Mouse (Mus musculus): ENCODE measurements around the gene Tcf23. TPM values are rescaled to one million over a fixed set of nuclear protein-coding genes. Genes with fewer than 3 reads are reported as not detected.

The Tcf23 gene
- polyA plus RNA-seq, 1 experiment: not detected

DNA sequence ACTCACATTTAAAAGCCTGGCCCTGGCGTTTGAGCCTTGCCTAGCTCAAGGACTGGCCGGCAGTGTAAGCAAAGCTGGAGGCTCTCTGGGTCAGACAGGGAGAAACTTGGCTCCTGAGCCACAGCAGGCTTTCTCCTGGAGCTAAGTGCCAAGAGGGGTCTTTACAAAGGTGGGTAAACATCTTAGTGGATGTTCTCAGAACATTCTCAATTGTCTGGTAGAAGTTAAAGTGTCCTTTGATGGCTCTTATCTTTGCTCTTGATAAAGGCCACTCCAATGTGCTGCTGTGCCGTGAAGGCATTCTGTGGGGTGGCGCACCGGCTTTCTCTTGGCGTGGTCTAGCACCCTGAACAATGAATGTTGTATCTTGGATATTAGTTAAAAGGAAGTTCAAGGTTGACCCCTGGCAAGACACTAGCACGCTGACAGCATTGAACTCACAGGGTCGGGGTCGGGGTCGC lies 45.9 kb upstream of the Tcf23 start:
- Histone ChIP-seq H3K9ac (ENCODE audit: low read depth, poor library complexity, severe bottlenecking) (peak overlapping the region; percentile 62; the same call in 1 of the 2 replicates), H3K36me3 (ENCODE audit: control insufficient read depth, insufficient read depth, low read length, poor library complexity, severe bottlenecking) (no peaks in the 10 kb centered on the region), H3K27ac (ENCODE audit: insufficient read depth, low read length) (no peak overlapping the region), H3K9me3 (replicated peaks; ENCODE audit: control insufficient read depth, insufficient read depth, low read length, poor library complexity, severe bottlenecking) (no peaks in the 10 kb centered on the region), H3K4me1 (ENCODE audit: control insufficient read depth, insufficient read depth, low read length) (peaks cover 4% of the 10 kb centered on the region), H3K27me3 (ENCODE audit: control insufficient read depth, insufficient read depth, low read length, poor library complexity, severe bottlenecking) (no peaks in the 10 kb centered on the region), H3K4me3 (ENCODE audit: low read depth, low read length) (no peak overlapping the region)
- TF ChIP-seq EP300 (IDR thresholded peaks at IDR 0.05; ENCODE audit: insufficient read depth, low read depth, low read length) (no peak), CTCF (IDR thresholded peaks at IDR 0.05; ENCODE audit: low read depth, low read length) (no peak), POLR2A (IDR thresholded peaks at IDR 0.05; ENCODE audit: insufficient read depth, low read length) (no peak)

DNA sequence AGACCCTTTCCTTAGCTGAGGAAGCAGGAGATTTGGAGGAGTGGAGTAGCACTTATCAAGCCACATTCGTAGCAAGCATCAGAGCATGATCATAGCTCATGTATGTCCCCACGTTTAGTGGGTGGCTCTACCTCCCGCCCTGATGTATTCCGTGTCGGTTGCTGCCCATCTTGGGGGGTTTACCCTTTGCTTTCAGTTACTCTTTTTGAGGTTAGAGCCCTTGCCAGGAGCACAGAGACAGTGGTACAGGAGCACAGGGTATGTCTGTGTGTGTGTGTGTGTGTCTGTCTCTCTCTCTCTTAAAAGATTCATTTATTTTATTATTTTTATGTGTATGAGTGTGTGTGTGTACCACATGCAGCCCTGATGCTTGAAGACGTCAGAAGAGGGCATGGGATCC lies 45.3 kb upstream of the Tcf23 start:
- H3K9me3 ChIP-seq (replicated peaks; ENCODE audit: control insufficient read depth, insufficient read depth, low read length, poor library complexity, severe bottlenecking): no peaks in the 10 kb centered on the region
- no peak for TF ChIP-seq POLR2A (IDR thresholded peaks at IDR 0.05; ENCODE audit: insufficient read depth, low read length)
- TF ChIP-seq CTCF (IDR thresholded peaks at IDR 0.05; ENCODE audit: low read depth, low read length): no peak
- no peak for TF ChIP-seq EP300 (IDR thresholded peaks at IDR 0.05; ENCODE audit: insufficient read depth, low read depth, low read length)
- H3K4me1 ChIP-seq (ENCODE audit: control insufficient read depth, insufficient read depth, low read length): peaks cover 4% of the 10 kb centered on the region
- H3K36me3 ChIP-seq (ENCODE audit: control insufficient read depth, insufficient read depth, low read length, poor library complexity, severe bottlenecking): no peaks in the 10 kb centered on the region
- no peak overlapping the region for H3K9ac ChIP-seq (ENCODE audit: low read depth, poor library complexity, severe bottlenecking)
- no peak overlapping the region for H3K27ac ChIP-seq (ENCODE audit: insufficient read depth, low read length)
- H3K4me3 ChIP-seq (ENCODE audit: low read depth, low read length): no peak overlapping the region
- no peaks in the 10 kb centered on the region for H3K27me3 ChIP-seq (ENCODE audit: control insufficient read depth, insufficient read depth, low read length, poor library complexity, severe bottlenecking)

DNA sequence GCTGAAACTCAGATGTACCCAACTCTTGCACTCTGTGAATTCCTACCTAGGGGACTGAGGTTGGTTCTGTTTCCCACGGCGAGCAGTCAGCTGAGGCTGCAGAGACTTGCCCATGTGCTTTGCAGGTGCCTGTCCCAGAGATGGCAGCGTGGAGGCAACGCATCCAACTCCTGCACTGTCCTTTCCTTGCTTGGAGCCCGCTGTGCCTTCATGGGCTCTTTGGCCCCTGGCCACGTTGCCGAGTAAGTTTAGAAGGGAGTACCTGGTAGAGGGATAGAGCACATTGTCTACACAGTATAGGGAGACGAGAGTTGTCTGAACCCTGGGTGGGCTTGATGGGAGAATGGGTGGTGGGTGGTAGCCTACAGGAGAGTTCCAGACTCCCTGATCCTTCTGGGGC lies 43.8 kb upstream of the Tcf23 start:
- H3K9me3 ChIP-seq (replicated peaks; ENCODE audit: control insufficient read depth, insufficient read depth, low read length, poor library complexity, severe bottlenecking): no peaks in the 10 kb centered on the region
- H3K27ac ChIP-seq (ENCODE audit: insufficient read depth, low read length): no peak overlapping the region
- H3K36me3 ChIP-seq (ENCODE audit: control insufficient read depth, insufficient read depth, low read length, poor library complexity, severe bottlenecking): no peaks in the 10 kb centered on the region
- TF ChIP-seq CTCF (IDR thresholded peaks at IDR 0.05; ENCODE audit: low read depth, low read length): no peak
- no peak for TF ChIP-seq POLR2A (IDR thresholded peaks at IDR 0.05; ENCODE audit: insufficient read depth, low read length)
- no peak for TF ChIP-seq EP300 (IDR thresholded peaks at IDR 0.05; ENCODE audit: insufficient read depth, low read depth, low read length)
- H3K4me1 ChIP-seq (ENCODE audit: control insufficient read depth, insufficient read depth, low read length): peaks cover 4% of the 10 kb centered on the region
- H3K4me3 ChIP-seq (ENCODE audit: low read depth, low read length): no peak overlapping the region
- H3K9ac ChIP-seq (ENCODE audit: low read depth, poor library complexity, severe bottlenecking): no peak overlapping the region
- no peaks in the 10 kb centered on the region for H3K27me3 ChIP-seq (ENCODE audit: control insufficient read depth, insufficient read depth, low read length, poor library complexity, severe bottlenecking)

DNA sequence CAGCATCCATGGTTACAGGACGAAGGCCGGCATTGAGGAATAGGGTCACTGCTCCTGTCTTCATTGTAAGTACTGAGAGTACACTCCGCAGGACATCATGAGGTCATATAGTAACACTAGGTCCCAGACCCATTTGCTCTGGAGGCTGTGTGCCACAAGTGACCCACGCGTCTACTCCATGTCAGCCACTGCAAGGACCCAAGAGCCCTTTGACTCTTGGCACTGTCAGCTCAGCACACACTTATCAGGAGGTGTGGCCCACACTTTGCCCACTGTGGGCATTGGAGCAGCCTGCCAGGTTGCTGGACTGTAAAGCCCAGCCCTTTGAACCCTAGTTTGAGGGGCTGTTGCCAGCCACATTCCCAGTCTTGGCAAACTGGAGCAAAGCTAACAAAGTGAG lies 43.2 kb upstream of the Tcf23 start:
- H3K27me3 ChIP-seq (ENCODE audit: control insufficient read depth, insufficient read depth, low read length, poor library complexity, severe bottlenecking): no peaks in the 10 kb centered on the region
- no peak overlapping the region for H3K9ac ChIP-seq (ENCODE audit: low read depth, poor library complexity, severe bottlenecking)
- no peaks in the 10 kb centered on the region for H3K36me3 ChIP-seq (ENCODE audit: control insufficient read depth, insufficient read depth, low read length, poor library complexity, severe bottlenecking)
- H3K27ac ChIP-seq (ENCODE audit: insufficient read depth, low read length): no peak overlapping the region
- TF ChIP-seq POLR2A (IDR thresholded peaks at IDR 0.05; ENCODE audit: insufficient read depth, low read length) (no peak), CTCF (IDR thresholded peaks at IDR 0.05; ENCODE audit: low read depth, low read length) (no peak), EP300 (IDR thresholded peaks at IDR 0.05; ENCODE audit: insufficient read depth, low read depth, low read length) (no peak)
- H3K4me1 ChIP-seq (ENCODE audit: control insufficient read depth, insufficient read depth, low read length): peaks cover 3% of the 10 kb centered on the region
- H3K4me3 ChIP-seq (ENCODE audit: low read depth, low read length): no peak overlapping the region
- H3K9me3 ChIP-seq (replicated peaks; ENCODE audit: control insufficient read depth, insufficient read depth, low read length, poor library complexity, severe bottlenecking): no peaks in the 10 kb centered on the region

DNA sequence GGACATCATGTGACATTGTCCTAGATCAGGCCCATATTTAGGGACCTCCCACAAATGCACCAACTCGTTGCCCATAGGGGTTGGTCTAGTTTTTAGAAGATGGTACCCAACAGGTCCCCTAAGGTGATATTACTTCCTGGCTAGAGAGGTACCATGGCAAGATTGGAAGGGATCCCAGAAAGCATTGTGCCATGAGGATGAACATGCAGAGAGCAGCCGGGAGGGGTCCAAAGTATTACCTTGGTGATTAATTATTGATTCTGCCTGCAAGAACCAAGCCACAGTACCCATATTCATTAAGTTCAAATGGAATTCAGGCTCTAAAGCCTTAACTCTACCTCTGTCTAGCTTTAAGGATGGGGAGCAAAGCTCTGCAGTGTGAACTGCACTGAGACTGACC lies 42.4 kb upstream of the Tcf23 start:
- H3K9ac ChIP-seq (ENCODE audit: low read depth, poor library complexity, severe bottlenecking): no peak overlapping the region
- TF ChIP-seq POLR2A (IDR thresholded peaks at IDR 0.05; ENCODE audit: insufficient read depth, low read length) (no peak), EP300 (IDR thresholded peaks at IDR 0.05; ENCODE audit: insufficient read depth, low read depth, low read length) (no peak), CTCF (IDR thresholded peaks at IDR 0.05; ENCODE audit: low read depth, low read length) (no peak)

DNA sequence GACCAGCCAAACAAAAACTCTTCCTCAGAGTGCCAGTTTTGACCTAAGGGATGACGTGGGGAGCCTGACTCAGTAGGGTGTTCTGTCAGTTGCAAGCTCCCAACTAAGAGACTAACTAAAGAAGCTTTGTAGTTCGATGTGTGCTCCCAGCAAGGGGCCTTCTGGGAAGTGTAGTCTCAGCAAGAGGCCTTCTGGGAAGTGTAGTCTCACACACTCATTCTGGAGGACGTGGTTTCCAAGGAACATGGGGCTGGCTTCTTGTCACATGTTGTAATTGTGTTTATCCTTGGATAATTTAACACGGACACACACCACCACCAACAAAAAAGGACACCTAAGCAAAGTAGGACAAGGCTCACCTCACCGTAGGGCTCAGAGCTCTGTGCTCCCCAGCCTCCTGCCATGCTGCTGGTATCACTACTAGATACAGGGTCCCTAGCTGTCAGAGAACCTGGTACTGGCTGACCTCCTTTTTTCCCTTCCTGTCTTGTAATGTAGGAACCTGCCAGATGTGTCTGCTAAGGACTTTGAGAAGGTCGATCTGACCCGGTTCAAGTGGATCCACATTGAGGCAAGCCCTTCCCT lies 40.4 kb upstream of the Tcf23 start:
- no peaks in the 10 kb centered on the region for H3K4me1 ChIP-seq (ENCODE audit: control insufficient read depth, insufficient read depth, low read length)
- TF ChIP-seq POLR2A (IDR thresholded peaks at IDR 0.05; ENCODE audit: insufficient read depth, low read length) (no peak), EP300 (IDR thresholded peaks at IDR 0.05; ENCODE audit: insufficient read depth, low read depth, low read length) (no peak), CTCF (IDR thresholded peaks at IDR 0.05; ENCODE audit: low read depth, low read length) (no peak)
- no peaks in the 10 kb centered on the region for H3K9me3 ChIP-seq (replicated peaks; ENCODE audit: control insufficient read depth, insufficient read depth, low read length, poor library complexity, severe bottlenecking)
- H3K27me3 ChIP-seq (ENCODE audit: control insufficient read depth, insufficient read depth, low read length, poor library complexity, severe bottlenecking): no peaks in the 10 kb centered on the region
- no peak overlapping the region for H3K4me3 ChIP-seq (ENCODE audit: low read depth, low read length)
- no peak overlapping the region for H3K27ac ChIP-seq (ENCODE audit: insufficient read depth, low read length)
- H3K36me3 ChIP-seq (ENCODE audit: control insufficient read depth, insufficient read depth, low read length, poor library complexity, severe bottlenecking): no peaks in the 10 kb centered on the region
- no peak overlapping the region for H3K9ac ChIP-seq (ENCODE audit: low read depth, poor library complexity, severe bottlenecking)

More for the DNA sequence above, 42.4 kb upstream of the Tcf23 start:
- H3K4me1 ChIP-seq (ENCODE audit: control insufficient read depth, insufficient read depth, low read length): no peaks in the 10 kb centered on the region
- no peaks in the 10 kb centered on the region for H3K9me3 ChIP-seq (replicated peaks; ENCODE audit: control insufficient read depth, insufficient read depth, low read length, poor library complexity, severe bottlenecking)
- H3K27me3 ChIP-seq (ENCODE audit: control insufficient read depth, insufficient read depth, low read length, poor library complexity, severe bottlenecking): no peaks in the 10 kb centered on the region
- no peak overlapping the region for H3K27ac ChIP-seq (ENCODE audit: insufficient read depth, low read length)
- no peak overlapping the region for H3K4me3 ChIP-seq (ENCODE audit: low read depth, low read length)
- no peaks in the 10 kb centered on the region for H3K36me3 ChIP-seq (ENCODE audit: control insufficient read depth, insufficient read depth, low read length, poor library complexity, severe bottlenecking)

Data from ES-Bruce4 (cell line).